Mouse (Mus musculus) forebrain, embryonic 11.5 days (tissue): Measurements from ENCODE around the gene Chst11. TPM values are rescaled to one million over a fixed set of nuclear protein-coding genes. Genes with fewer than 3 reads are reported as not detected.

ENCODE experiments used
- ATAC-seq: fragments of 200-750 bp; cut with Nextera tagmentation; replicated peaks from 2 replicates; pipeline ENCODE4 v1.8.0; 2017; ENCODE audit warnings: moderate TSS enrichment; ENCODE audit not compliant: low FRiP score
- DNase-seq: peaks from one replicate; pipeline ENCODE4 v3.0.0-alpha.2; 2017; ENCODE audit warnings: low spot score
- H3K27ac ChIP-seq: fragments of 300-500 bp; sonication (generic); 2 replicates; pipeline ENCODE4 v1.5.1; 2014; ENCODE audit warnings: low read depth, low read length
- H3K27me3 ChIP-seq: fragments of 300-500 bp; sonication (generic); 2 replicates; pipeline ENCODE4 v1.6.1; 2014; ENCODE audit warnings: mild to moderate bottlenecking, low read length, mixed read lengths; ENCODE audit not compliant: control insufficient read depth, insufficient read depth
- H3K36me3 ChIP-seq: fragments of 300-500 bp; sonication (generic); 2 replicates; pipeline ENCODE4 v1.6.1; 2014; ENCODE audit warnings: mild to moderate bottlenecking, low read length, moderate library complexity, mixed read lengths; ENCODE audit not compliant: control insufficient read depth, insufficient read depth
- H3K4me1 ChIP-seq: fragments of 300-500 bp; sonication (generic); replicated peaks from 2 replicates; pipeline ENCODE4 v1.6.1; 2014; ENCODE audit warnings: low read length, mixed read lengths; ENCODE audit not compliant: control insufficient read depth, insufficient read depth
- H3K4me2 ChIP-seq: fragments of 300-500 bp; sonication (generic); 2 replicates; pipeline ENCODE4 v1.6.1; 2014; ENCODE audit warnings: low read depth, mild to moderate bottlenecking, low read length, moderate library complexity, mixed read lengths; ENCODE audit not compliant: severe bottlenecking
- H3K4me3 ChIP-seq: fragments of 300-500 bp; sonication (generic); 2 replicates; pipeline ENCODE4 v1.5.1; 2014; ENCODE audit warnings: low read depth, low read length
- H3K9ac ChIP-seq: fragments of 300-500 bp; sonication (generic); 2 replicates; pipeline ENCODE4 v1.6.1; 2014; ENCODE audit warnings: low read length
- H3K9me3 ChIP-seq: fragments of 300-500 bp; sonication (generic); 2 replicates; pipeline ENCODE4 v1.6.1; 2016; ENCODE audit warnings: low read length, mixed read lengths; ENCODE audit not compliant: control insufficient read depth
- WGBS: fragments of 180-500 bp; shearing (Covaris S2); extraction: QIAGEN DNeasy Blood & Tissue Kit; methylation state at CpG from one replicate; pipeline ENCODE4 v1.1.7; 2014; 5-methylcytosine and 5-hydroxymethylcytosine counted together
- polyA plus RNA-seq: library from polyadenylated mRNA; unstranded; fragments of >200 nt; fragmentation: Nextera tagmentation; extraction: Ambion mirVana; gene quantifications from 2 replicates; pipeline ENCODE4 v1.2.1, GENCODE M21; 2014

Chst11 gene
- polyA plus RNA-seq, 1 experiment from 2014 or later = 1.9 TPM

DNA sequence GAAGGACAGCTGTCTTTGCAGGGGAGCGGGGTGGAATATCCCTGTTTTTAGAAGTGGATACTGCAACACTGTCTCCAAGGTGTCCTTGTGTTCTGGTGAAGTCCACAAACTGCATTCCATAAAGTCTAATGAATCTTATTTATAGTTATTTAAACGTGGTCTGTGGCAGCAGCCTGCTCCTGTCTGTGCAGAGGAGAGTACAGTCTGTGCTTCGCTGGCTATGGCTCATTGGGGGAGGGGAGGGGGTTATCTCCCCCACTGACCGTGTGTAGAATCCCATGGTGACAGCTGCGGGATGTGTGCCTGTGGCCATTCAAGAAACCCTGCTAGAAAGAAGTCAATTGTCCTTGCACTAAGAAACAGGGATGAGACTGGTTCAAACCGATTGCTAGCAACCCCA is 206.7 kb downstream of the Chst11 start:
- no peaks in the 10 kb centered on the region; the same call in 1 of the 2 replicates for H3K9me3 ChIP-seq
- H3K27me3 ChIP-seq = no peaks in the 10 kb centered on the region
- 52% methylated on average over 6 of the region's 6 CpGs for WGBS
- H3K4me3 ChIP-seq = no peak overlapping the region
- DNase-seq (no peak), ATAC-seq (no peak)
- H3K9ac ChIP-seq = no peak overlapping the region
- no peak overlapping the region for H3K27ac ChIP-seq
- H3K4me1 ChIP-seq = no peaks in the 10 kb centered on the region
- H3K4me2 ChIP-seq = no peak overlapping the region
- H3K36me3 ChIP-seq = no peaks in the 10 kb centered on the region

DNA sequence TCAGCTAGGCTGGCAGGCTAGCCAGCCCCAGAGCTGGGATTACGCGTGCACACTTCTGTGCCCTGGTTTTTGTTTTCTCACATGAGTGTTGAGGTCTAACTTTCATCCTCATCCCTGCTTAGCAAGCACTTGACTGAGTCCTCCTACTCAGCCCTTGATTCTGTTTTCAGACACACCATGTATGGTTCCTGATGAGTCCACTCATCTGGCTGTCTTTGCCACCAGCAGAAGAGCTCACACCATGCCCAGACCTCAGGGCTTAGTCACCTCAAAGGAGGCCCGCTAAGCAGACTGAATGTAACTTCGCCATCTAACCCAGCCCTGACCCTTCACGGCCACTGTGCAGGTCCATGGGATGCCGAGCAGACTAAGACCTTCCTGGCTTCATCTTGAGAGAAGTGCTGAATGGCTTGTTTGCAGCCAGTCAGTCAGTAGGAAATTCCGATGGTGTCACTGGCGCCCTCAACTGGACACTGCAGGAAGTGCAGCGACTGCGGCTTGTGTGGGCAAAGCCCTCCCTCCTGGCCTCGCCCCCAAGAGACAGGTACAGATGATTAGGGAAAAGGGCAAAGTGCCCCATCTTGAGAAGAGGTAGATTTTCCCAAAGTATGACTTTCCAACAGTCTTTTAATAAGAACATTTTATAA is 212.5 kb downstream of the Chst11 start:
- Histone ChIP-seq H3K4me3 (no peak overlapping the region), H3K9ac (no peak overlapping the region), H3K27me3 (no peaks in the 10 kb centered on the region), H3K9me3 (no peaks in the 10 kb centered on the region), H3K27ac (no peak overlapping the region), H3K4me2 (no peak overlapping the region), H3K36me3 (no peaks in the 10 kb centered on the region), H3K4me1 (no peaks in the 10 kb centered on the region)
- DNase-seq (peak; percentile 81), ATAC-seq (0 out of 2 replicates have a peak, but pooled peaks have one; percentile 24)
- 48% methylated on average over 11 of the region's 11 CpGs for WGBS

DNA sequence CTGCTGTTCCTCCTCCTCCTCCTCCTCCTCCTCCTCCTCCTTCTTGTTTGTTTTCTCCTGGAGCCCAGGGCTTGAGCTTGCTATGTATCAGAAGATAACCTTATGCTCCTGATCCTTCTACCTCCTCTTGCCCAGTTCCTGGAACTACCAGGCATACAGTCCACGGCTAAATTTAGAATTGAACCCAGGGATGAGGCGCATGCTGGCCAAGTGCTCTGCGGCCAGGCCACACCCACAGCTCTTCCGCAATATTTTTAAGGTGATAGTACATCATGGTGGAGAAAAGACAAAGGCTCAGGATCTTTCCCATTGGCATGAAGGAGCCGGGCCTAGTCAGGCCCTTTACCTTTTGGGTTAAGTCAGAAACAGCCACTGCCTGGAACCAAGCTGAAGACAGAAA is 213.4 kb downstream of the Chst11 start:
- H3K9me3 ChIP-seq = no peaks in the 10 kb centered on the region
- ATAC-seq (no peak), DNase-seq (no peak)
- no peaks in the 10 kb centered on the region for H3K27me3 ChIP-seq
- H3K36me3 ChIP-seq = no peaks in the 10 kb centered on the region
- no peak overlapping the region for H3K9ac ChIP-seq
- 96% methylated on average over 5 of the region's 5 CpGs for WGBS
- no peaks in the 10 kb centered on the region for H3K4me1 ChIP-seq
- H3K4me3 ChIP-seq = no peak overlapping the region
- no peak overlapping the region for H3K4me2 ChIP-seq
- H3K27ac ChIP-seq = no peak overlapping the region

- Histone ChIP-seq H3K27me3 (no peaks in the 10 kb centered on the region), H3K9me3 (no peaks in the 10 kb centered on the region), H3K27ac (no peak overlapping the region), H3K9ac (no peak overlapping the region), H3K36me3 (no peaks in the 10 kb centered on the region), H3K4me1 (no peaks in the 10 kb centered on the region), H3K4me2 (no peak overlapping the region), H3K4me3 (no peak overlapping the region)
- DNase-seq = no peak
- WGBS = 85% methylated on average over 9 of the region's 9 CpGs
- no peak for ATAC-seq
These were observed 214.0 kb downstream of the Chst11 start for GRCm38 (mm10) chr10:83199290-83199689.

DNA sequence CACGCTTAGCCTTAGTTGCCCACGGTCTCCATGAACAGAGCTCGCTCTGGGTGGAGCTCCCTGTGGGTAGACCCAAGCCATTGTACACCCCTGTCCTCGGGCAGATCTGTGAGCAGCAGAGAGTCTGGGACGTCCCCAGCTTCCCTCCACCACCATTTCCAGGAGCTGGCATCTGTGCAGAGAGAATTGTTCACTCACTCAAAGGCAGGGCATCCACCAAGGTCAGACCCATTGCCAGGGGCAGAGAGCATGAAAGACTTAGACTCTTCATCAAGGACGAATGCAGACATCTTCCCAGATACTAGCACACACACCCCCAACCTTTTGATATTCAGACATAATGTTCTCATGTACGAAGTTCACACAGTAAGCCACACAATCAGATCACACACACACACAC is 216.2 kb downstream of the Chst11 start:
- 90% methylated on average over 7 of the region's 7 CpGs for WGBS

DNA sequence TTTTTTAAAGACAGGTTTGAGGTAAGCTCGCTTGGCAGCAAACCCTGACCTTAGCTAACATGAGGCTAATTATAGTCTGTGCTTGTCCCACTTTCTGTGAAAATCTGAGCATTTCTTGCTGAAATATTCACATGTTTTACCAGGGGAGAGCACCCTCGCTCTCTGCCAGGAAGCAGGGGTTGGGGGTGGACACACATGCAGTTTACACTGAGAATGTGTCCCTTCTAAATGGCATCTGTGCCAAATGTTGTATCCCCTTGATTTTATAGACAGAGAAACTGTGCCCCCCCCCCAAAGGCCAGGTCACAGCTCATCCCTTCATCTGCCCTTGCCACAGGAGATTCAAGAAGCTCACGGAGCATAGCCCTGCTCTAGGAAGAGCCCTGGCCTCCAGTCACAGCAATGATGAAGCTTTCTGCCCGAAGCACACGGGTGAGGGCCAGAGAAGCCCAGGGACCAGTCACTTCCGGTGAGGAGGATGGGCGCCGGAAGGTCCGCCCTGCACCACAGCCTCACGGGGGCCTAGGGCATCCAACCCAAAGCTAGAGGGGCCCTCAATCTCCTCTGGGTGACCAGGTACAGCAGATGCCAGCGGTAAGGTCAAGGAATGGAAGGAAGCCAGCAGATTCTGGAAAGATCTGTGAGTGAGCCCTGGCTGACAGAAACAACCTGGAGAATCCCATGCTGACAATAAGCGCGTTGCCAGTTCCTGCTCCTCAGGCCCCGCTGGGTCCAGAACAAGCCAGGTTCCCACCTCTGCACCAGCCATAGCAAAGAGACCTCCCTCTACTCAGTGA is 217.8 kb downstream of the Chst11 start:
- Histone ChIP-seq H3K36me3 (no peaks in the 10 kb centered on the region), H3K4me3 (no peak overlapping the region), H3K4me2 (no peak overlapping the region), H3K4me1 (no peaks in the 10 kb centered on the region), H3K27ac (no peak overlapping the region), H3K9ac (no peak overlapping the region), H3K27me3 (no peaks in the 10 kb centered on the region), H3K9me3 (no peaks in the 10 kb centered on the region)
- 91% methylated on average over 14 of the region's 14 CpGs for WGBS
- DNase-seq (no peak), ATAC-seq (no peak)

More for the DNA sequence above, 216.2 kb downstream of the Chst11 start:
- DNase-seq (no peak), ATAC-seq (no peak)
- Histone ChIP-seq H3K27me3 (no peaks in the 10 kb centered on the region), H3K4me3 (no peak overlapping the region), H3K4me1 (no peaks in the 10 kb centered on the region), H3K9me3 (no peaks in the 10 kb centered on the region), H3K27ac (no peak overlapping the region), H3K36me3 (no peaks in the 10 kb centered on the region), H3K9ac (no peak overlapping the region), H3K4me2 (no peak overlapping the region)

GRCm38 (mm10) chr10:83208436-83208835 is 223.1 kb downstream of the Chst11 start:
- Histone ChIP-seq H3K4me2 (no peak overlapping the region), H3K9me3 (no peaks in the 10 kb centered on the region), H3K4me1 (peaks cover 2% of the 10 kb centered on the region; the same call in 1 of the 2 replicates), H3K27me3 (no peaks in the 10 kb centered on the region), H3K36me3 (no peaks in the 10 kb centered on the region), H3K4me3 (no peak overlapping the region), H3K9ac (no peak overlapping the region), H3K27ac (no peak overlapping the region)
- no peak for ATAC-seq
- DNase-seq = no peak
- WGBS = 88% methylated on average over 7 of the region's 7 CpGs

DNA sequence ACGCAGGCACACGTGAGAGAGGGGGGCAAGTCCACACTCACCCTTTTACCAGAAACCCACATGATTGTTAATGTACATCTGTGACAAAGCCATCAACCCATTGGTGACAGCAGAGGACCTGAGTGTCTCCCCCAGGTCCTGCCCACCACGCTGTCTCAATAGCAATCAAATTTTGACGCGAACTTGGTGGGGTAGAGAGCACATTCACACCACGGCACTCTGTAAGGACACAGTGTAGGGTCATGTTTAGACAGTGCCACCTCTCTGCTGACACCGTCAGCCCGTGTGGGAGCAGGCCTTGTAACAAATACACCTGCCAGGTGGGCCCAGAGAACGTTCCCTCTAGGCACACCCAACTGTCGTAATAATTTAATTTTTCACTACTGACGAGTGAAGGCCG is 224.1 kb downstream of the Chst11 start:
- no peaks in the 10 kb centered on the region for H3K36me3 ChIP-seq
- DNase-seq = no peak
- no peak overlapping the region for H3K4me3 ChIP-seq
- no peak overlapping the region for H3K9ac ChIP-seq
- H3K27me3 ChIP-seq = no peaks in the 10 kb centered on the region
- no peak overlapping the region for H3K27ac ChIP-seq
- no peak overlapping the region for H3K4me2 ChIP-seq
- no peaks in the 10 kb centered on the region for H3K9me3 ChIP-seq
- peaks cover 2% of the 10 kb centered on the region; the same call in 1 of the 2 replicates for H3K4me1 ChIP-seq
- WGBS = 80% methylated on average over 12 of the region's 12 CpGs
- ATAC-seq = no peak
